Mouse (Mus musculus) liver, postnatal 0 days (tissue): ENCODE measurements around the gene Ccdc122. TPM values are rescaled to one million over a fixed set of nuclear protein-coding genes. Genes with fewer than 3 reads are reported as not detected.

Source experiments
- ATAC-seq: fragments of 200-750 bp; cut with Nextera tagmentation; 2 replicates; pipeline ENCODE4 v1.8.0; 2017; ENCODE audit warnings: mild to moderate bottlenecking, moderate library complexity
- DNase-seq: peaks from one replicate; pipeline ENCODE4 v3.0.0-alpha.2; 2016
- H3K27ac ChIP-seq: fragments of 300-500 bp; sonication (generic); 2 replicates; pipeline ENCODE4 v1.5.1; 2014; ENCODE audit warnings: antibody characterized with exemption, moderate library complexity, mild to moderate bottlenecking, low read depth
- H3K27me3 ChIP-seq: fragments of 300-500 bp; sonication (generic); 2 replicates; pipeline ENCODE4 v1.6.1; 2014; ENCODE audit warnings: low read length, control low read depth, mixed read lengths; ENCODE audit not compliant: insufficient read depth
- H3K36me3 ChIP-seq: fragments of 300-500 bp; sonication (generic); replicated peaks from 2 replicates; pipeline ENCODE4 v1.6.1; 2014; ENCODE audit warnings: mild to moderate bottlenecking, control low read depth, low read length, moderate library complexity, mixed read lengths; ENCODE audit not compliant: insufficient read depth
- H3K4me1 ChIP-seq: fragments of 300-500 bp; sonication (generic); 2 replicates; pipeline ENCODE4 v1.6.1; 2014; ENCODE audit warnings: antibody characterized with exemption, mild to moderate bottlenecking, control low read depth; ENCODE audit not compliant: insufficient read depth
- H3K4me2 ChIP-seq: fragments of 300-500 bp; sonication (generic); 2 replicates; pipeline ENCODE4 v1.6.1; 2014; ENCODE audit warnings: low read depth, mild to moderate bottlenecking, low read length, moderate library complexity, mixed read lengths
- H3K4me3 ChIP-seq: fragments of 300-500 bp; sonication (generic); 2 replicates; pipeline ENCODE4 v1.5.1; 2014; ENCODE audit warnings: low read depth, low read length
- H3K9ac ChIP-seq: fragments of 300-500 bp; sonication (generic); replicated peaks from 2 replicates; pipeline ENCODE4 v1.6.1; 2014; ENCODE audit warnings: mild to moderate bottlenecking, moderate library complexity
- H3K9me3 ChIP-seq: fragments of 300-500 bp; sonication (generic); 2 replicates; pipeline ENCODE4 v1.6.1; 2016; ENCODE audit warnings: mild to moderate bottlenecking, control low read depth, low read length, mixed read lengths
- CTCF ChIP-seq: sonication (generic); IDR thresholded peaks from 2 replicates; pipeline ENCODE4 v1.5.1; 2016; ENCODE audit warnings: antibody characterized with exemption, low read depth
- EP300 ChIP-seq: IDR thresholded peaks from 2 replicates; pipeline ENCODE4 v1.6.1; 2016; ENCODE audit warnings: antibody characterized with exemption, low read depth, mild to moderate bottlenecking
- WGBS: fragments of 180-500 bp; shearing (Covaris S2); extraction: QIAGEN DNeasy Blood & Tissue Kit; methylation state at CpG from one replicate; pipeline ENCODE4 v1.1.7; 2014; ENCODE audit not compliant: insufficient replicate concordance; 5-methylcytosine and 5-hydroxymethylcytosine counted together
- polyA plus RNA-seq: library from polyadenylated mRNA; unstranded; fragments of >200 nt; fragmentation: Nextera tagmentation; extraction: Ambion mirVana; gene quantifications from 2 replicates; pipeline ENCODE4 v1.2.1, GENCODE M21; 2015

The Ccdc122 gene
- polyA plus RNA-seq, 1 experiment from 2014 or later: 5.4 TPM

DNA sequence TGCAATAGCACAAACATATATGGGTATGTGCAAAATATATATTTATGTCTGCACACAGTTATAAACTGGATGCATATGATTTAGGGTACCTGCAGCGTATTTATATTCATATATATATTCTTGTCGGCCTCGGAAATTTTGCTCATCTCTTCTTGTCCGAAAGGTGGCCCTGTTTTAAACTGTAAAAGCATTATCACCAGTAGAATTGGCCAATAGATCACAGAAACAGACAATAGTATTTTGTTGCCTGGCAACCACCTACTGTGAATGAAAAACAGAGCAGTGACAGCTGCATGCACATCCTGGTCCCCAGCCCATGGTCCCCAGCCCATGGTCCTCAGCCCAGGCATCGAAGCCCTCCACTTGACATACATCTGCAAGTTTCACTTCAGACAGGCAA lies 122.8 kb downstream of the Ccdc122 start:
- Histone ChIP-seq H3K9ac (no peak overlapping the region), H3K4me3 (no peak overlapping the region), H3K4me2 (no peak overlapping the region), H3K9me3 (no peaks in the 10 kb centered on the region), H3K27me3 (peaks cover 47% of the 10 kb centered on the region), H3K27ac (no peak overlapping the region), H3K36me3 (no peaks in the 10 kb centered on the region), H3K4me1 (peaks cover 16% of the 10 kb centered on the region)
- no peak for ATAC-seq
- DNase-seq: no peak
- TF ChIP-seq CTCF (no peak), EP300 (no peak)
- WGBS: 73% methylated on average over 5 of the region's 5 CpGs

Other genes starting within 250 kb of the Ccdc122 start
- gene Lacc1, start 132 bp downstream of the Ccdc122 start, polyA plus RNA-seq: 6.8 and 7.1 TPM in 2 replicates
- 0.09 and 0.19 TPM in 2 replicates for gene Enox1, start 120.0 kb downstream of the Ccdc122 start, polyA plus RNA-seq